Mouse (Mus musculus) spleen, postnatal 36 days (tissue): ENCODE measurements around the gene Fuz.

ENCODE experiments used
- DNase-seq, 2 experiments: peaks; one replicate each; pipeline ENCODE4 v3.0.0; 2022; ENCODE audit warnings: low spot score in 2 of 2, mixed read lengths in 1 of 2

Fuz gene

DNA sequence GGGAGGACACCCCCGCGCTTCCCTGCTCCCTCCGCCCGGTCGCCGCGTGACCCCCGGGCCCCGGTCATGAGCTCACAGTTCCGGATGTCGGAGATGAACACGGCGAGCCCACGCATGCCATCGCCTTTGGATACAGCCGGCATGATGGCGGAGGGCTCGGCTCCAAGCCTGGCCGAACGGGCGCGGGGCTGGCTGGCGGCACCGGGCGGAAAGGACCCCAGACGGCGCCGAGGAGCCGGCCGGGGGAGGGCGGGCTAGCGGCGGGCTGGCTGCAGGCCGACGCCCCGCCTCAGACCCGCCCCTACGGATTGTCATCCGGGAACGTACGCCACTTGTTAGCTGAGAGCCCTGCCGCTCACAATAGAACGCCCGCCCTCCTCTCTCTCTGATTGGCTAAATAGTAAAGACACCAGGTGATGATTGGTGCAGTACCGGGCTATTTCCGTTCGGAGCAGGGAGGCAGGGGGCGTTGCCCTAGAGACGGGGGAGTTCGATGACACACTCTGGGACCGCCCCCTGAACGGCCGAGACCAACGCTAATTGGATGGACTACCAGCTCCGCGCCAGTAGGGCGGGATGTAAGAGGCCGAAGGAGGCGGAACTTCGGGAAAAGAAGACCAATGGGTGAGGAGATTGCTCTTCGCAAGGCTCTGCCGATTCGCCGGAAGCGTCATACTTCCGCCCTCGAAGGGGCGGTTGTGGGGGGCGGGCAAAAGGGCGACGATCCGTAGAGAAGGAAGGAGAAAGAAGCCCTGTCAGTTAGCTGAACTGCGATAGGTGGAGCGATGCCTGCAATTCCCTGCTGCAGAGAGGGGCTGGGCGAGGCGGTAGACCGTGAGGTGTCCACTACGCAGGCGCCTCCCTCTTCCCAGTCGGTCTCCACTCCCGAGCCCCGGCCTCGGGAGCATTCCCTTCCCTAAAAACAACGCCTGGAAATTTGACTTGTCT is 33.6 kb downstream of the Fuz start, which contains the start of gene Ap2a1:
Ap2a1 (minus strand) TSS at position 293 of the 948 bp plus-strand sequence.
- DNase-seq, result peak; percentile 100

DNA sequence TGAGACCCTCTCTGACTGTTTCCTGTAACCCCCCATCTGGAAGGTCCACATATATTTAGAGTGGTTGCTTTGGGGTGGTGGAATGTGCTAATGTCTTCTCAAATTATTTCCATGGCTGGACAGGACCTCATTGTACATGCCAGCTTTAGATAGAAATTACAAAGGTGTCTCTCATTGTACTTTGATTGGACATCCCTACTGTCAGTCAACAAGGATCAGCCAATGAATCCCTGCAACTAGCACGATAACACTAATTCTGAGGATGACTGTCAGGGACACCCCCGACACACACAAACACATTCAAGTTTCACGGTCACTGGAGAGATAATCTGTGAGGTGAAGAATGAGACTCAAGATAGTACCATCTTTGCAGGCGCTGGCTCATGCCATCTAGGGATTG is 42.8 kb downstream of the Fuz start:
- no peak for DNase-seq

DNA sequence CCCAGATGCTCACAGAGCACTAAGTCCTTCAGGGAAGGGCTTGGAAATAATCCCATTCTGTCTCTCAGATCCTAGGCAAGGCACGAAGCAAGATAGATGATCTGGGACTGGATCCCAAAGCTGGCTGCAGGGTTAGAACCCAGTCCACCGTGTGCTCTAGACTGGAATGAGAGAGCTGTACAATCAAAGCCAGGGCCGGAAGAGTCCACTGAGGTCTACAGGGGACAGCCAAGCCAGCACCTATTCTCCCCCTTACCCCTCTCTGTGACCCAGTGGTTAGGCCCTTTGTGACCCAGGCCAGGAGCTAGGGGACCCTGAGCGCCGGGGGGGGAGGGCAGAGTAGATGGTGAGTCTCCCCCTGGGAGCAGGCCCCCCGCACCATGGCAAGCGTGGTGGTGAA is 47.0 kb downstream of the Fuz start, which contains the start of gene Tsks:
Tsks (plus strand) TSS at position 301 of the 400 bp plus-strand sequence.
- DNase-seq, result no peak

DNA sequence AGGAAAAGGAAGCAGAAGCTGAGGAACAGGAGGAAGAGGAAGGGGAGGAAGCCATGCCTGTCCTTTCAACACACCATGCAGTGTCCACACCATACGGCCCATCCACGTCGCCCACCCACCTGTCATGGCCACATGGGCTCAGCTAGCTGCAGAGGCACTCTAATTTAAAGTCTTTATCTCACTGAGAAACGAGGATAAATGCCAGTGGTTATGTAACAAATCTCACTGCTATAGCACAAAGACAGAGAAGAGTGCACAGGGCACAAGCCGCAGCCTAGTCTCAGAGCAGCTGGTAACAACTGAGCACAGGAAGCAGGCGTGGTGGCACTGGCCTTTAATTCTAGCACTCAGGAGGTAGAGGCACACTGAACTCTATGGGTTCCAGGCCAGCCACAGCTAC is 54.0 kb downstream of the Fuz start:
- DNase-seq, result no peak

DNA sequence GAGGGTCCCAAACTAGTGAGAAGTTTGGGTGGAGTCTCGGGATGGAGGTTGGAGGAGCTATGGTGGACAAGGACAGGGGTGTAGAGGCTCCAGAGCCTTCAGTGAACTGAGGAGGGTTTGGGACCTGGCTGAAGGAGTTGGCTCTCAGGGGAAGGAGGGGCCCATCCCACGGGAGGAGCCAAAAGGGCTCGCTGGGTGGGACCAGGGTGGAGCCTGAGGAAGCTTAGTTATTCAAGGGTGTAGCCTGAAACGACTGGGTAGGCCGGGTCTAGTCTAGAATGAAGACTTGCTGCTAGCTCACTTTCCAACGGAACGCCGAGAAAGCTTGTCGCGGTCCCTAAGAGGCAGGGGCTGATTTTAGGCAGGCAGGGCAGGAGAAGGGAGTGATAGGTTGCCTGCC is 56.1 kb downstream of the Fuz start:
- peak; percentile 30 to 50 for DNase-seq
